Mouse (Mus musculus) intestine, embryonic 16.5 days (tissue): ENCODE data around the gene Natd1. TPM values are rescaled to one million over a fixed set of nuclear protein-coding genes. Genes with fewer than 3 reads are reported as not detected.

Source experiments
- ATAC-seq: fragments of 200-750 bp; cut with Nextera tagmentation; 2 replicates; pipeline ENCODE4 v1.8.0; 2017; ENCODE audit warnings: moderate TSS enrichment, moderate library complexity
- H3K27ac ChIP-seq: fragments of 300-500 bp; sonication (generic); 2 replicates; pipeline ENCODE4 v1.5.1; 2014; ENCODE audit warnings: mild to moderate bottlenecking, low read length
- H3K27me3 ChIP-seq: fragments of 300-500 bp; sonication (generic); replicated peaks from 2 replicates; pipeline ENCODE4 v1.6.1; 2014; ENCODE audit warnings: low read length, control low read depth, mixed read lengths; ENCODE audit not compliant: control insufficient read depth, insufficient read depth
- H3K36me3 ChIP-seq: fragments of 300-500 bp; sonication (generic); 2 replicates; pipeline ENCODE4 v1.6.1; 2014; ENCODE audit warnings: low read length, control low read depth; ENCODE audit not compliant: control insufficient read depth, insufficient read depth
- H3K4me1 ChIP-seq: fragments of 300-500 bp; sonication (generic); 2 replicates; pipeline ENCODE4 v1.6.1; 2014; ENCODE audit warnings: low read length, control low read depth, mixed read lengths; ENCODE audit not compliant: control insufficient read depth, insufficient read depth
- H3K4me2 ChIP-seq: fragments of 300-500 bp; sonication (generic); 2 replicates; pipeline ENCODE4 v1.6.1; 2014; ENCODE audit warnings: low read depth, low read length, control low read depth
- H3K4me3 ChIP-seq: fragments of 300-500 bp; sonication (generic); 2 replicates; pipeline ENCODE4 v1.5.1; 2014; ENCODE audit warnings: mild to moderate bottlenecking, low read length
- H3K9ac ChIP-seq: fragments of 300-500 bp; sonication (generic); 2 replicates; pipeline ENCODE4 v1.6.1; 2014; ENCODE audit warnings: low read depth, low read length
- H3K9me3 ChIP-seq: fragments of 300-500 bp; sonication (generic); 2 replicates; pipeline ENCODE4 v1.6.1; 2016; ENCODE audit warnings: low read length, control low read depth; ENCODE audit not compliant: control insufficient read depth
- WGBS: fragments of 180-500 bp; shearing (Covaris S2); extraction: QIAGEN DNeasy Blood & Tissue Kit; methylation state at CpG from one replicate; pipeline ENCODE4 v1.1.7; 2014; 5-methylcytosine and 5-hydroxymethylcytosine counted together
- polyA plus RNA-seq: library from polyadenylated mRNA; unstranded; fragments of >200 nt; fragmentation: Nextera tagmentation; extraction: Ambion mirVana; gene quantifications from 2 replicates; pipeline ENCODE4 v1.2.1, GENCODE M21; 2015

The Natd1 gene
- polyA plus RNA-seq, 1 experiment from 2014 or later, result 10.8 TPM

- Histone ChIP-seq H3K27me3 (no peaks in the 10 kb centered on the region), H3K9me3 (no peaks in the 10 kb centered on the region), H3K27ac (no peak overlapping the region), H3K4me3 (no peak overlapping the region), H3K4me2 (no peak overlapping the region), H3K4me1 (peaks cover 3% of the 10 kb centered on the region; the same call in 1 of the 2 replicates), H3K9ac (no peak overlapping the region), H3K36me3 (peaks cover 12% of the 10 kb centered on the region; the same call in 1 of the 2 replicates)
- ATAC-seq, result no peak
- WGBS, result 64% methylated on average over 2 of the region's 2 CpGs
Observed at GRCm38 (mm10) chr11:60866021-60866420, 48.5 kb downstream of the Natd1 start.

GRCm38 (mm10) chr11:60864916-60865315 lies 49.6 kb downstream of the Natd1 start:
- no peaks in the 10 kb centered on the region for H3K9me3 ChIP-seq
- H3K36me3 ChIP-seq, result peaks cover 12% of the 10 kb centered on the region; the same call in 1 of the 2 replicates
- WGBS, result 87% methylated on average over 14 of the region's 14 CpGs
- H3K27ac ChIP-seq, result no peak overlapping the region
- H3K4me2 ChIP-seq, result no peak overlapping the region
- H3K9ac ChIP-seq, result no peak overlapping the region
- peaks cover 3% of the 10 kb centered on the region; the same call in 1 of the 2 replicates for H3K4me1 ChIP-seq
- H3K27me3 ChIP-seq, result no peaks in the 10 kb centered on the region
- H3K4me3 ChIP-seq, result no peak overlapping the region
- no peak for ATAC-seq

GRCm38 (mm10) chr11:60864166-60864565 lies 50.4 kb downstream of the Natd1 start:
- peaks cover 12% of the 10 kb centered on the region; the same call in 1 of the 2 replicates for H3K36me3 ChIP-seq
- ATAC-seq, result no peak
- 88% methylated on average over 2 of the region's 2 CpGs for WGBS

GRCm38 (mm10) chr11:60863196-60863595 lies 51.4 kb downstream of the Natd1 start:
- Histone ChIP-seq H3K27me3 (no peaks in the 10 kb centered on the region), H3K4me3 (no peak overlapping the region), H3K9ac (no peak overlapping the region), H3K9me3 (no peaks in the 10 kb centered on the region), H3K4me1 (peaks cover 3% of the 10 kb centered on the region; the same call in 1 of the 2 replicates), H3K27ac (no peak overlapping the region), H3K4me2 (no peak overlapping the region), H3K36me3 (peaks cover 16% of the 10 kb centered on the region)
- WGBS, result 73% methylated on average over 4 of the region's 4 CpGs
- ATAC-seq, result no peak

More at GRCm38 (mm10) chr11:60864166-60864565, 50.4 kb downstream of the Natd1 start:
- H3K4me3 ChIP-seq, result no peak overlapping the region
- no peaks in the 10 kb centered on the region for H3K27me3 ChIP-seq
- no peak overlapping the region for H3K4me2 ChIP-seq
- H3K27ac ChIP-seq, result no peak overlapping the region
- no peak overlapping the region for H3K9ac ChIP-seq
- peaks cover 3% of the 10 kb centered on the region; the same call in 1 of the 2 replicates for H3K4me1 ChIP-seq
- no peaks in the 10 kb centered on the region for H3K9me3 ChIP-seq

GRCm38 (mm10) chr11:60861993-60862392 lies 52.6 kb downstream of the Natd1 start:
- Histone ChIP-seq H3K4me1 (no peaks in the 10 kb centered on the region), H3K9ac (no peak overlapping the region), H3K9me3 (no peaks in the 10 kb centered on the region), H3K4me2 (no peak overlapping the region), H3K36me3 (peaks cover 16% of the 10 kb centered on the region), H3K4me3 (no peak overlapping the region), H3K27ac (no peak overlapping the region), H3K27me3 (no peaks in the 10 kb centered on the region)
- 79% methylated on average over 3 of the region's 3 CpGs for WGBS
- no peak for ATAC-seq

- no peaks in the 10 kb centered on the region for H3K9me3 ChIP-seq
- H3K36me3 ChIP-seq, result peaks cover 18% of the 10 kb centered on the region; the same call in 1 of the 2 replicates
- H3K27ac ChIP-seq, result no peak overlapping the region
- H3K4me3 ChIP-seq, result no peak overlapping the region
- 57% methylated on average over 3 of the region's 3 CpGs for WGBS
- H3K9ac ChIP-seq, result no peak overlapping the region
- no peaks in the 10 kb centered on the region for H3K27me3 ChIP-seq
- H3K4me2 ChIP-seq, result no peak overlapping the region
- ATAC-seq, result no peak
- H3K4me1 ChIP-seq, result no peaks in the 10 kb centered on the region
Observed at GRCm38 (mm10) chr11:60856587-60856986, 58.0 kb downstream of the Natd1 start.

Other genes with a start within 250 kb of the Natd1 start
- gene Llgl1, start 215.0 kb downstream of the Natd1 start, polyA plus RNA-seq, result 30.3 TPM in 2 replicates
- gene Flii, start 187.5 kb downstream of the Natd1 start, polyA plus RNA-seq, result 81.3 and 81.6 TPM in 2 replicates
- 9.8 and 10.7 TPM in 2 replicates for gene Mief2, start 186.4 kb downstream of the Natd1 start, polyA plus RNA-seq
- 9.2 and 10.4 TPM in 2 replicates for gene Top3a, start 137.4 kb downstream of the Natd1 start, polyA plus RNA-seq
- gene Smcr8, start 137.2 kb downstream of the Natd1 start, polyA plus RNA-seq, result 5.9 and 7.5 TPM in 2 replicates
- gene Shmt1, start 103.0 kb downstream of the Natd1 start, polyA plus RNA-seq, result 112 and 126 TPM in 2 replicates
- gene Dhrs7b, start 84.1 kb downstream of the Natd1 start, polyA plus RNA-seq, result 70.8 and 71.3 TPM in 2 replicates
- gene Tmem11, start 35.5 kb downstream of the Natd1 start, polyA plus RNA-seq, result 67.4 and 74.7 TPM in 2 replicates
- 172 and 174 TPM in 2 replicates for gene Map2k3, start 17.3 kb upstream of the Natd1 start, polyA plus RNA-seq
- gene Kcnj12, start 107.8 kb upstream of the Natd1 start, polyA plus RNA-seq, result 0.71 and 1.1 TPM in 2 replicates
- 1.8 and 2.5 TPM in 2 replicates for gene Tnfrsf13b, start 212.0 kb upstream of the Natd1 start, polyA plus RNA-seq